7 mouse cellular contexts compared by ENCODE assay signal in genomic region chr10:121781159-121781558, GRCm38 (mm10). TPM values are rescaled to one million over a fixed set of nuclear protein-coding genes. Genes with fewer than 3 reads are reported as not detected.
A peak's percentile ranks its signal among the peaks of the same experiment; 100 is the strongest.
DNase-seq lines count a peak whose midpoint lies in the region; ATAC-seq lines count a peak whose summit lies in the region.

No protein-coding gene starts in this region.

- H3K9me3 ChIP-seq in neural tube, embryonic 12.5 days, result no peaks in the 10 kb centered on the region
- H3K9me3 ChIP-seq in heart, embryonic 13.5 days, result peaks cover 3% of the 10 kb centered on the region; the same call in 1 of the 2 replicates
- no peaks in the 10 kb centered on the region for H3K9me3 ChIP-seq in lung, embryonic 15.5 days

- H3K9ac ChIP-seq in neural tube, embryonic 12.5 days, result no peak overlapping the region
- no peak overlapping the region; the same call in 1 of the 2 replicates for H3K9ac ChIP-seq in heart, embryonic 13.5 days
- H3K9ac ChIP-seq in lung, embryonic 15.5 days, result no peak overlapping the region

- no peak overlapping the region for H3K4me3 ChIP-seq in neural tube, embryonic 12.5 days
- H3K4me3 ChIP-seq in heart, embryonic 13.5 days, result no peak overlapping the region
- no peak overlapping the region for H3K4me3 ChIP-seq in lung, embryonic 15.5 days

- no peaks in the 10 kb centered on the region for H3K4me1 ChIP-seq in neural tube, embryonic 12.5 days
- H3K4me1 ChIP-seq in heart, embryonic 13.5 days, result no peaks in the 10 kb centered on the region
- H3K4me1 ChIP-seq in lung, embryonic 15.5 days, result 0 out of 2 replicates have a peak, but pooled peaks cover 5% of the 10 kb centered on the region

- H3K27me3 ChIP-seq in neural tube, embryonic 12.5 days (replicated peaks), result no peaks in the 10 kb centered on the region
- H3K27me3 ChIP-seq in heart, embryonic 13.5 days (replicated peaks), result no peaks in the 10 kb centered on the region
- no peaks in the 10 kb centered on the region for H3K27me3 ChIP-seq in lung, embryonic 15.5 days

- peaks cover 39% of the 10 kb centered on the region for H3K36me3 ChIP-seq in neural tube, embryonic 12.5 days
- peaks cover 42% of the 10 kb centered on the region for H3K36me3 ChIP-seq in heart, embryonic 13.5 days
- H3K36me3 ChIP-seq in lung, embryonic 15.5 days, result peaks cover 24% of the 10 kb centered on the region

- no peak overlapping the region for H3K27ac ChIP-seq in neural tube, embryonic 12.5 days
- no peak overlapping the region for H3K27ac ChIP-seq in heart, embryonic 13.5 days (replicated peaks)
- H3K27ac ChIP-seq in lung, embryonic 15.5 days, result no peak overlapping the region

- 58% methylated on average over 14 of the region's 14 CpGs for WGBS in neural tube, embryonic 12.5 days
- 43% methylated on average over 14 of the region's 14 CpGs for WGBS in heart, embryonic 13.5 days
- WGBS in lung, embryonic 15.5 days, result 36% methylated on average over 14 of the region's 14 CpGs

- no peak overlapping the region for H3K4me2 ChIP-seq in neural tube, embryonic 12.5 days (replicated peaks)
- H3K4me2 ChIP-seq in heart, embryonic 13.5 days, result peak overlapping the region; percentile 44
- H3K4me2 ChIP-seq in lung, embryonic 15.5 days, result peak overlapping the region; percentile 35; the same call in 1 of the 2 replicates

- no peak for DNase-seq in neural tube, embryonic 10.5 days (ENCODE audit: extremely low spot score, low spot score)
- peak; percentile 19 to 34 for DNase-seq in thymus, postnatal 36 days
- no peak for DNase-seq in adrenal gland, postnatal 36 days
- DNase-seq in left cerebral cortex, adult 8-10 months (ENCODE audit: low spot score in 2 of 2), result no peak

- peak; percentile 21; the same call in 1 of the 2 replicates for ATAC-seq in neural tube, embryonic 12.5 days (ENCODE audit: low FRiP score, low read depth)
- ATAC-seq in heart, embryonic 13.5 days (ENCODE audit: extremely low read depth, insufficient number of reproducible peaks, low FRiP score, low TSS enrichment), result peak; percentile 42; the same call in 1 of the 2 replicates
- ATAC-seq in lung, embryonic 15.5 days (ENCODE audit: borderline replicate concordance, extremely low read depth, low FRiP score, low TSS enrichment), result peak; percentile 55; the same call in 1 of the 2 replicates

RNA-seq across cellular contexts. Expression of gene BC048403, which starts 41.4 kb away (rescaled TPM):
- 2.3 and 2.4 TPM in 2 replicates for polyA plus RNA-seq in neural tube, embryonic 12.5 days (2016; fragmentation: Nextera tagmentation; extraction: Ambion mirVana)
- 1.7 and 1.8 TPM in 2 replicates for polyA plus RNA-seq in heart, embryonic 13.5 days (2015; fragmentation: Nextera tagmentation; extraction: Ambion mirVana)
- 2.6 and 2.7 TPM in 2 replicates for polyA plus RNA-seq in lung, embryonic 15.5 days (2015; fragmentation: Nextera tagmentation; extraction: Ambion mirVana)
- 10 to 100 TPM in 1 of 2 experiments, 1 to 10 TPM in 1; 9.0 to 13.3 TPM for total RNA-seq in adrenal gland, postnatal 36 days (2021)
- total RNA-seq in left cerebral cortex, adult 8-10 months (2022), result 10 to 100 TPM; 10.7 to 11.5 (median 11.1) TPM

Comparison
In these comparisons a context has a peak if more than half of its experiments do, and no peak if none do; other contexts are left out.
1. DNase-seq: peak in thymus, postnatal 36 days (2 of 2); none in neural tube, embryonic 10.5 days (single experiment), adrenal gland, postnatal 36 days (0 of 2) and left cerebral cortex, adult 8-10 months (0 of 2).
2. Peak in every context shown above with its lines, with median percentiles within 50 percentile points of each other: ATAC-seq.